Mouse (Mus musculus): ENCODE results near the gene Rfwd3. TPM values are rescaled to one million over a fixed set of nuclear protein-coding genes. Genes with fewer than 3 reads are reported as not detected.
"Not testable (repeated sequence)": the region's sequence is repeated elsewhere in the genome, so short reads cannot be mapped to it uniquely, and the experiment has no call there.

Gene Rfwd3
- total RNA-seq (2021), result 10 to 100 TPM; 18.6 to 18.7 TPM
- long read RNA-seq, experiment 1, full-length matches to known transcripts, result 10 of 16 reads
- long read RNA-seq, experiment 1, partial matches to known transcripts, result 3 of 16 reads
- long read RNA-seq, experiment 1, other reads (novel, unspliced or antisense), result 3 of 16 reads
- long read RNA-seq, experiment 2, full-length matches to known transcripts, result 25 of 28 reads
- long read RNA-seq, experiment 2, partial matches to known transcripts, result 2 of 28 reads
- long read RNA-seq, experiment 2, other reads (novel, unspliced or antisense), result 1 of 28 reads

DNA sequence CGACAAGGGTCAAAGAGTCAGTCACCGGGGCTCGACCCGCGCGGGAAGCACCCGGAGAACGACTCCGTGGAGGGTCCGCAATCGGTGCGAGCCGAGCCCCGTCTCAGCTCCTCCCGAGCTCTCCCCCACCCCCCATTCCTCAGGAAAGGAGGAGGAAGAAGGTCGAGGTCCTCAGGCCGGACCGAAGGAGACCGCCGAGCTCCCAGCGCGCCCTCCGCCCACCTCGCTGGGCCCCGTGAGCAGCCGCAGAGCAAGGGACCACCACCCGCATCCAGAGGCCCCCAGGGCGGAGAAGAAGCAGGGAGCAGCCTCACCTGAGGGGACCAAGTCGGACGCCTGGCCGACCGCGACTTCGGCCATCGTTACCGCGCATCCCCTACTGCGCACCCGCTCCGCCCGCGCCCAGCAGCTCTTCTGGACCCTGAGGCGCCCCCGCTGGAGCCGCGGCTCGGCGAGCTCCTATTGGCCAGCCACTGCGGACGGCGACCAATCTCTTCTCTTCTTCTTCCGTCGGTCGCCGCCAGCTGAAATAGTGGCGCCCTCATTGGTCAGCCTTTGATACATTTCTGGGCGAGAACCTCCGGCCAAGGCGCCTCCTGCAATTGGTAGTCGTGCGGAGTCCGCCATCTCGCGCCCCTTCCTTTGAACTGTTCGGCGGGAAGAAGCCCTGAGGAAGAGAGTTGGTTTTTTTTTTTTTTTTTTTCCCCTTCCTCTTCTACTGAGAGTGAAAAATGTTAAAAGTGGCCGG lies at the start of gene Rfwd3:
Rfwd3 (minus strand) TSS at position 402 of the 748 bp plus-strand sequence.
- peak; percentile 94 to 95 for DNase-seq (ENCODE audit: low spot score in 2 of 2)

DNA sequence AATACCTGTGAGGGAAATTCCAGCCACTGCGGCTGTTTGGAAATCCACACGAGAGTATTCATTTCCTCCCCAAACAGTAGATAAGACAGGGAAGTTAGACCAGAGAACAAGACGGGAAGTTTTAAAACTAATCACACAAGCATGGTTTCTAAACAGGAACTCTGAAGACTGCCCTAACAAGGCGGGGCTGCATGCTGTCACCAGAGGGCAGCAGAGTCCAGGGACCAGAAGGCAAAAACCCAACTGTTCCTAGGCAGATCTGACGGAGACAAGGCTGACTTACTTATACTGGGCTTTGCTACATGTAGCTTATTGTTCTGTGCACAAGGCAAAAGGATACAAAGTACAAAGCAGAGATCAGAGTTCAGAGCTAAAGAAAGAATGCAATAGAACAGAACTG lies 43.2 kb upstream of the Rfwd3 start:
- peak; percentile 53 to 77 for DNase-seq (ENCODE audit: low spot score in 2 of 2)

DNA sequence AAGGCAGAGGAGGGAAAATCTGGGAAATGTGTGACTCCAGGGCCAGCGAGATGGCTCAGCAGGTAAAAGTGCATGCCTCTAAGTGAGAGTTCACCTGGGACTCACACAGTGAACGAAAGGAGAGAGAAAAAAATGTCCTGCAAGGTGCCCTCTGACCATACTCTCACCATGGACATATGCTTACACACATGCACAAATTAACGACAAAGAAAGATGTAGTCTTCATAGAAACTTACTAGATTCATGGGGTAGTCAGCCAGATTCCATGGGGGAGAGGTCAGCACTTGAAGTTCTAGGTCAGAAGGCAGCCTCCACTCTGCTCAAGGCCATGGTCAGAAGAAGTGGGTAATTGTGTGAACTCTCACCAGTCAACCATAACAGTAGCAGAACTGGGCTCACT lies 40.2 kb upstream of the Rfwd3 start:
- DNase-seq (ENCODE audit: low spot score in 2 of 2), result no peak

DNA sequence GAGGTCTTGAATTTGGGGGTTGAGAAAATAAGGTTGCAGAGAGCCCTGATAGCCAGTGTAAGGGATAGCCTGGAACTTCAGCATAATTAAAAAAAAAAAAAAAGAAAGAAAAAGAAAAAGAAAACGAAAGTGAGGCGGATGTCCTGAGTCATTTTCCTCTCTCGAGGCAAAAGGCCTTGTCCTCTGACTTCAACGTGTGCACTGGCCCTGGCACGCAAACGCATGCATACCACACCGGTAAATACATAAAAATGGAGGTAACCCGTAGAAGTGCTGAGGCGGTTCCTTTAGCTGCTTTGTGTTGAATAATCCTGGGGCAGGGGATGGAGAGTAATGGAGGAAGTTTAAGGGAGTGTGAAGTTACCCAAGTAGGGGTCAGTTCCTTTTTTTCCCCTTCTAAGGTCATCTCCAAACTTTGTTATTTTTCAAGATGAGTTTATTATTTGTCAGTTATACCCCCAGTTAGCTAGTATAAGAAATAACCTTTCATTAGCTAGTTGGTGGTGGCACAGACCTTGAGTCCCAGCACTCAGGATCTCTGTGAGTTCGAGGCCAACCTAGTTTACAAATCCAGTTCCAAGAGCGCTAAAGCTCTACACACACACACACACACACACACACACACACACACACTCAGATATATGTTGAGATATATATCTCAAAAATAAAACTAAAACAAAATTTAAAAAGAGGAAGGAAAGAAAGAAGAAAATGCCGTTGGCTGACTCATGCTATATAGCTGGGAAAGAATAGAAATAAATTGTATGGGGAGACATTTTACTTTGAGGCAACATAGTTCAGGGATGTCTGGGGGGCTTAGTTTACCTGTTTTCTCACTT lies 38.6 kb upstream of the Rfwd3 start:
- DNase-seq (ENCODE audit: low spot score in 2 of 2), result no peak

DNA sequence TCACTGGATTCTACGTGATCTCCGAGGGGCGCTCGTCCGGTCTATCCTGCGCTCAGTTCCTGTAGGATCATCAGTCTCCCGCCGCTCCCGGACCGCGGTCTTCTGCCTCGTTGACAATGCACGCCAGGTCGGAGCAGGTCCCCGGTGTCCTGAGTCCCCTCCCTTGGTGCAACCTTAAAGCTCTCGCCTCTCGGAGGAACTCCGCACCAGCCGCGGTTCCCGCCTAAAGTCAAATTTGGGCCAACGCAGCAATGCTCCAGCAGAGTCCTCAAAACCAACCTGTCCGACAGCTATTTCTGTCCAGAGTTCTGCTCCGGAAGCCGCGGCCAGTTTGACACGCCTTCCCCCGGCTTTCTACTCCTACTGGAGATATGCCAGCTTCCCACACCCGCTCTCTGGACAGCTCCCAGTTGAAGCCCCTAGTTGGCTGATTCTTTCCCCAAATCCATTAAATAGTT lies 37.9 kb upstream of the Rfwd3 start, which contains the start of gene Mlkl:
Mlkl (minus strand) TSS at position 288 of the 458 bp plus-strand sequence.
- peak in 1 of 2 experiments; percentile 32 for DNase-seq (ENCODE audit: low spot score in 2 of 2)

DNA sequence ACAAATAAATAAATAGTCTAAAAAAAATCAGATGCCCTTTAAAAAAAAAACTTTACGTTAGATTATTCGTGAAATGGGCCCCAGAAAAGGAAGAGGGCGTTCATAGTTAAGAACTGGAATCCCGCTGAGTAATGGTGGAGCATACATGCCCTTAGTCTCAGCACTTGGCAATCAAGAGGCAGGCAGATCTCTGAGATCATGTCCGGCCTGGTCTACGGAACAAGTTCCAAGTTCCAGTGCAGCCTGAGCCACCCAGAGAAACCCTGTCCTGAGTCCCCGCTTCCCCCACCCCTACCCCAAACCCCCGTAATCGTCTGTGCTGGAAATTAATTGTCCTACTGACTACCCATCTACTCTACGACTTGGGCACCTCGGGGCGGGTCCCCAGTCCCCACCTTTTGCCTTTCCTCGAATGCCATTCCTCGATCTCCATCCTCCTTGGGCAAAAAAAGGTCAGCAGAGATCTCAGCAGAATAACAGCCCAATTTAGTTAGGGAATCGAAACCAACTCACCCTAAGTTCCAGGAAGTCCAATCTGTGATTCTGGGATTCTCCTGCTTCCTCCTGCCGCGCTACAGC lies 37.4 kb upstream of the Rfwd3 start:
- DNase-seq (ENCODE audit: low spot score in 2 of 2), result no peak

DNA sequence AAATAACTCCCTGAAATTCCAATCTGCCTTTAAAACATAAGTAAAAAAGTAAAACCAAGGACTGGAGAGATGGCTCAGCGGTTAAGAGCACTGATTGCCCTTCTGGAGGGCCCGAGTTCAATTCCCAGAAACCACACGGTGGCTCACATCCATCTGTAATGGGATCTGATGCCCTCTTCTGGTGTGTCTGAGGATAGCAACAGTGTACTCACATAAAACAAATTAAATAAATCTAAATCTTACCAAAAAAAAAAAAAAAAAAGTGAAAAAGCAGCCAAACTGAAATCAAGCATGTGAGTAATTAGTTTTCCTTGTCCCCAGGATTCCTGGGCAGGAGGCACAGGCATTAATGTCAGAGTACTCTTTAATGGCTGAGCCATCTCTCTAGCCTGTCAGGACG lies 36.7 kb upstream of the Rfwd3 start:
- DNase-seq (ENCODE audit: low spot score in 2 of 2), result no peak

DNA sequence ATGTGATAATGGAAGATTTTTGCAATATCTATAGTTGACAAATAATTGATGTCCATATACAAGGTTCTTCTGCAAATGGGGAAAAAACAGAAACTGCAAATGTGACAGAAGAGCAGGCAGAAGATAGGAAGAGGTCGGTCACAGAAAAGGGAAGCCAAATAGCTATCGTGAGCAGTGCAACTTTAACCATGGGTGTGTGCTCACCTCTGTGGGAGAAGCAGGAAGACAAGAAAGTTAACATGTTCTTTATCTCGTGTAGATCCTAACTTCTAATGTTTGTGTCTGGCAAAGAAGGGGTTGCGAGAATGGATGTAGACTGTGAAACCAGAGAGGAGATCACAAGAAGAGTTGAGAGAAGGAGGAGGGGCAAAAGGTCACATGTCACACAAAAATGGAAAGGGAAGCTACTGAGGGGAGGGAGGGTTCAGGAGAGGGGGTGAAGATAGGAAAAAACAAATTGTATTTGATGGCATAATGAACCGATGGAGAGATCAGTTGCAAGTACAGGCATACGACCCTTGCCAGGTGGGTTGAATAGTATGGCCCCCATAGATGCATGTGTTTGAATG lies 25.3 kb upstream of the Rfwd3 start:
- no peak for DNase-seq (ENCODE audit: low spot score in 2 of 2)

DNA sequence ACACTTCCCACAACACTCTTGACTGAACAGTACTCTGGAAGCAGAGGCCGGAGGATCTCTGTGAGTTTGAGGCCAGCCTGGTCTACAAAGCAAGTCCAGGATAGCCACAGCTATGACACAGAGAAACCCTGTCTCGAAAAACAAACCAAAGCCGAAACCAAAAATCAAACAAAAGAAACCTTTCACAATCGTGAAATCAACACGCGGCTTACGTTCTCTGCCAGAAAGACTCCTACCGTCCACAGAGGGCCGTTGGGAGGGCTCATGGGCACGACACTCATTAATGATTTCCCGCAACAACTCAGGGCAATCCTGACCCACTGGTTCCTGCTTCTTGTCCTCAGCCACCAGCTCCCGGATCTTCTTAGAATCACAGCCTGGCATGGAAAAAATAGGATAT lies 14.7 kb upstream of the Rfwd3 start:
- DNase-seq (ENCODE audit: low spot score in 2 of 2), result no peak

DNA sequence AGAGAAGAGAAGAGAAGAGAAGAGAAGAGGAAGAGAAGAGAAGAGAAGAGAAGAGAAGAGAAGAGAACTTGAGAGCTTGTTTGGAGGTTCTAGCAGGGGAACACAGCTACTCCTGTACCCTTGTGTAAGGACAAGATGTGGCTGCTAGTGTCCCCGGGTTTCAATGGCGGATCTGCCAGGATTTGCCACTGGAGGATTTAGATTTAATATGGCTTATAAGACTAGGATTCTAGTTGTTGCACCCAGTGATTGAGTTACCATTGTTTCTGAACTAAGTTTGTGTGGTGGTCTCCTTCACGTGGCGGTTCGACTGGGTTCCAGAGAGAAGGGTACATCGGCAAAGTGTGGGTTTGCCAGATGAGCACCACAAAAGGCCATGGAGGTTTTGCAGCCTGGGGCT lies 13.9 kb upstream of the Rfwd3 start:
- DNase-seq (ENCODE audit: low spot score in 2 of 2), result not testable (repeated sequence)

DNA sequence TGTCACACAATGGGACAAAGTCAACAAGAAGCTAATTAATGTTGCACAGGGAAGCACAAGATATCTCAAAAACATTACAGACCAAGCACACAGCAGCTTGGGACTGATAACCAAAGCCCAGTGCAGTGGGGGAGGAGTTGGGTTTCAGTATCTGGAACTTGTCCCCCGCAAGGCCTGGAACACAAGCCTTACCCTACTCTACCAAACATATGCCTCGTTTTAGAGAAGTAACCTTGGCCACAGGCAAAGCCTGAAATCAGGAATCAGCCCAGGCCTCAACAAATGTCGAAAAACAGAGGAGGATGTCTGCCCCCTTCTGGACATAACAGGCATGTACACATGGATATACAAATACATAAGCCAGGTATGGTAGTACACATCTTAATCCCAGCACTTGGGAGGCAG lies 12.7 kb upstream of the Rfwd3 start:
- no peak for DNase-seq (ENCODE audit: low spot score in 2 of 2)

DNA sequence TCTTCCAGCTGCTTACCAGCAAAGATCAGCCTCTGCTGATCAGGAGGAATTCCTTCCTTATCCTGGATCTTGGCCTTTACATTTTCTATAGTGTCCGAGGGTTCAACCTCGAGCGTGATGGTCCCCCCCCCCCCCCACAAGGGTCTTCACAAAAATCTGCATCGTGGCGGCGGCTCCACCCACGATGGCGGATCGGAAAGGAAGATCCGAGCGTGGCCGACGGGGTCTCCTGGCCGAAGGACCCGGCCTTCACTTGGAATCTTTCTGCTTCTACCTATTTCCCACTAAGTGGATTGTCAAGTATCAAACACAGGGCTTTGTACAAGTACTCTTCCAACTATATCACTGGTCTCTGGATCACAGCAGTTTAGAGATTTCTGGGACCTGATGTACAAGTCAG lies 10.0 kb upstream of the Rfwd3 start:
- DNase-seq (ENCODE audit: low spot score in 2 of 2), result not testable (repeated sequence)

DNA sequence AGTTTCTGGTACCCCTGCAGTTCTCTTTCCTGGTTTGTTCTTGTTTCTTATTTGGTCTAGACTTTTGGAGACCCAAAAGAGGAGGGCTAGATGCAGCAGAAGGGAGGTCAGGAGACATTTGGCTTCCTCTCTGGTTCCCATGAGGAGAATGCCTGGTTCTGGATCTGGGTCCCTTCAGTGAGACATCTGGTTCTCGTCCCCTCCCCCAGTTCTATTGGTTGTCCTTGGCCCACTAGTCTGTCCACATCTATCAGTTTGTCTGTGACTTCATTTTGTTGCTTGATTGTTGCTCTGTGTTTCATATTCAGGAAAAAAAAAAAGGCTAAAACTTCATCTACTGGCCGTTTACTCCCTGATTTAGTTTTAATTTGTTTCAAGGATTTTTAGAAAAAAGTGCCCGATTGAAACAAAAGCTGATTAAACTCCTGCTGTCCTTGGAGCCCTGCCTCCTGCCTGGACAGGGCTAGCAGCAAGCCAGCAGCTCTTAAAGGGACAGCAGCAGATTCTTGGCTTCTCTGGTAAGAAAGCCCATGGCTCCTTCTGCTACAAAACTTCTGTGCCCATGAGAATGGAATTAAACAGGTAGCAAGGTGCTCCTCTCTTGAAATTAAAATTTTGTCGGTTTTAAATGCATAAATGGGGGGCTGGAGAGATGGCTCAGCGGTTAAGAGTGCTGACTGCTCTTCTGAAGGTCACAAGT lies 5.2 kb upstream of the Rfwd3 start:
- no peak for DNase-seq (ENCODE audit: low spot score in 2 of 2)

DNA sequence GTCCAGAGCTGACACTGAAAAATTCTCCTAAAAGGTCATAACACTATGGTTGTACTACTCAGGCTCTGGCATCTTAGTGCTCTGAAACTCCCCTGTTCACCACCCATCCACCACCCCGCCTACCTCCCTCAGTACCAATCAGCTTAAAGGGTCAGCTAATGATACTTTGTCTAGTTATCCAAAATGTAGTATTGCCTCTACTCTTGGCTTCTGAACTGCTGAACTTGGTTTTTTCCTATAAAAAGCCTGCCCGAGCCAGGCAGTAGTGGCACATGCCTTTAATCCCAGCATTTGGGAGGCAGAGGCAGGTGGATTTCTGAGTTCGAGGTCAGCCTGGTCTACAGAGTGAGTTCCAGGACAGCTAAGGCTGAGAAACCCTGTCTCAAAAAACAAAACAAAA lies 4.3 kb upstream of the Rfwd3 start:
- DNase-seq (ENCODE audit: low spot score in 2 of 2), result no peak

DNA sequence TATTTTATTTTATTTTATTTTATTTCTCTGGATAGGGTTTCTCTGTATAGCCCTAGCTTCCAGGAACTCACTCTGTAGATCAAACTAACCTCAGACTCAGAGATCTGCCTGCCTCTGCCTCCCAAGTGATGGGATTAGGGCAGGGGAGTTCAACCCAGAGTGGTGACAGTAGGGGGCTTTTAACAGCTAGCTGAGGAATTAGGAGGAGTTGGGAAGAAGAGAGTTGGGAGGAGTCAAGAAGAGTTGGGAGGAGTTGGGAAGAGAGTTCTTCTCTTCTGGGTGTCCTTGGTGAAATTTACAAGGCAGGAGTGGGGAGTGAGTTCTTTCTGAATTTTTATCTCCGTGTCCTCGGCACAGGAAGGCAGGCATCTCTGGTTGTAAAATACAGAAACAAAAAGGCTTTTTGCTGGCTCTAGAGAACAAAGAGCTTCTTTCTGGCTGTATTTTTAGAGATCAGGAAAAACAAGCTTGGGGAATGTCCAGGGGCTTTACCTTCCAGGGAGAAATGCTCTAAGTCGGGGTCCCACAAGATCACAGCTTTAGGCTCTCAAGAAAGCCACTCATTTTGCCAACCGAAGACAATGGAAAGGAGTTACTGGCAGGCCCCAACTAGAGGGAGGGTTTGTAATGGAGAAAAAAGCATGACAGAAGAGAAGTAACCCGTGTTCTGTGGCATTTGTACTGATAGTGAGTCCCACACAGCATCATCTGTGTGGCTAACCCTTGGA lies 3.2 kb upstream of the Rfwd3 start:
- DNase-seq (ENCODE audit: low spot score in 2 of 2), result not testable (repeated sequence)

DNA sequence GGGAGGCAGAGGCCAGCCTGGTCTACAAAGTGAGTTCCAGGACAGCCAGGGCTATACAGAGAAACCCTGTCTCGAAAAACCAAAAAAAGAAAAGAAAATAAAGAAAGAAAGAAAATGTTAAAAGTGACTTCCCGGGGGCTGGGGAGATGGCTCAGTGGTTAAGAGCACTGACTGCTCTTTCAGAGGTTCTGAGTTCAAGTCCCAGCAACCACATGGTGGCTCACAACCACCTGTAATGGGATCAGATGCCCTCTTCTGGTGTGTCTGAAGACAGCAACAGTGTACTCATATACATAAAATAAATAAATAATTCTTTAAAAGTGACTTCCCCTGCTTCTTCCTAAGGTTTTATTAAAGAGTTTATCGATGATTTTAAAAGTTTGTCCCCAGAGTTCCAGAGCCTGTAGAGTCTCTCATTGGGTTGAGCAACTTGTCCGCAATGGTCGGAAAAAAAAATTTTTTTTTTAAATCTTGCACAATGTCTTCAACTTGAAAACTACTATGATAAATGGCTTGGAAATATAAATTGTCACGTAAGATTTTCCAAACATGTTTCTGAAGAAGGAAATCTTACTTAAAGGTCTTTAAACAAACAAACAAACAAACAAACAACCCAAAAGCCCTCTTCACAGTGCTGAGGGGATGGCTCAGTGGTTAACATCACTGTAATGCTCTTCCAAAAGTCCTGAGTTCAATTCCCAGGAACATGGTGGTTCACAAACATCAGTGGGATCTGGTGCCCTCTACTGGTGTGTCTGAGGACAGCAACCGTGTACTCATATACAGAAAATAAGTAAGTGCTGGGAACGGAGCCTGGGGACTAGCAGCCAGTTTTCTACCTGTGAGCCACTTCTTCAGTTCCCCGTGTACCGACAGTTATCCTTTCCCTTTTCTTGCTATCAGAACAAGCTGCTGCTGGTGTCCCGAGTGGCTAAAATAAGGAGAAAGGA lies 850 bp upstream of the Rfwd3 start:
- no peak for DNase-seq (ENCODE audit: low spot score in 2 of 2)

DNA sequence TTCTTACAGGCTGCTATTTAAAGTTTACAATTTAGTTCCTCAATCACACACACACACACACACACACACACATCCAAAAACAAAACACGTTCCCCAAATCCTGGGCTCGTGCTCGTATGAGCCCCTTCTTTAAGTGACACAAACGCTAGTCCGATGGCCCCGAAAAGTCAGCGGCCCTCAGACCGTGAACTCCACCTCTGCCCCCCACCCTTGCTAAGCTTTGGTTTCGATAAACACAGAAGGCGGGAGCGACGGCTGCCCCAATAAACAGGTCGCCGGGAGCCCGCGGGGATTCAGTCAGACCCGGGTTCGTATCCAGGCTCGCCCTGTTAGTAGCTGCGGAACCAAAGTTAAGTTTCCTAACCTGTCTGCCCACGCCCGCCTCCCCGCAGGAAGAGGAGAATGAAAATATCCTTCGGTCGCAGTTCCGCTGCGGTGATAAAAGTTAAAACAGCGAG lies 630 bp downstream of the Rfwd3 start:
- DNase-seq (ENCODE audit: low spot score in 2 of 2), result peak; percentile 35 to 57

DNA sequence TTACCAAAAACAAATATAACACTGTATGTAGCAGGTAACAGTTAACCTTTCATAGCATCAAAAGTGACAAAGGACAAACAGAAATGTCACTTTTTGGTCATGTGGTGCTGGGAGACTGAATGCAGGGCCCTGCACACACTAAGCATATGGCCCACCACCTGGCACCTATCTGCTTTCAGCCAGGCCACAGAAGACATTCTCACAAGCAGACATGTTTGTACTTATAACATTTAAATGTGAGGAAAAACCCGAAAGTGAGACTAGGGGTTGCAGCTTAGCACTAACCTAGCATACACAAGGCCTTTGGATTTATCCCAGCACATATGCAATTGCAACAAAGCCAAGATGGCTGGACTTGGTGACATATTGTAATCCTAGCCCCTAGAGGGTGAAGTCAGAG lies 2.0 kb downstream of the Rfwd3 start:
- DNase-seq (ENCODE audit: low spot score in 2 of 2), result no peak
